16 mouse cellular contexts compared by ENCODE assay signal in the genomic region with DNA sequence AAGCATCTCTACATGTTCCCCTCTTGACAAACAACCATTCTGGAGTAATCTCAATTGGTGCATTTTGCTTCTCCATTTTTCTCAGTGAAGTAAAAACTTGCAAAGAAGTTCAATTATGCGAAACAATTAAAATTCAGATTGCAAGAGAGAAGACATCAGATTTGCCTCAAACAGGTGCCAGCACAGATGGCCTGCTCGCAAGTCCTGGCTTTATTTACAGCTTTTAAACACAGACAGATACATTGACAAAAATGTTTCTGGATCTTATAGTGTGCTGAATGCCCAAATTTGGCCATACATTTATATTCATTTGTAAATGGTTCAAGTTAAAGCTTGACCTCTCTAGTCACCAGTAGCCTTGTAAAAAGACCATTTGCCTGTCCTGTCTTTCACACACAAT.
DNase-seq lines count a peak whose midpoint lies in the region; ATAC-seq lines count a peak whose summit lies in the region.
"Had no signal": no experiment of that assay in that cellular context is flagged by ENCODE, and none has a peak within 500 bp of the region (broad histone marks: within the 10 kb centered on the region; RNA-seq: fewer than 3 reads in every experiment).

No protein-coding gene starts in this region.

- no peak overlapping the region for H3K9ac ChIP-seq in hindbrain, embryonic 12.5 days
- H3K9ac ChIP-seq: liver, embryonic 12.5 days had no signal

- ATAC-seq in cerebellum, adult (ENCODE audit: insufficient number of reproducible peaks, low FRiP score, low TSS enrichment): 0 out of 2 replicates have a peak, but pooled peaks have one; percentile 42
- no peak for ATAC-seq in megakaryocyte, adult 5-6 weeks (ENCODE audit: poor library complexity, severe bottlenecking)
- ATAC-seq in hindbrain, embryonic 12.5 days (ENCODE audit: low FRiP score): no peak
- ATAC-seq: liver, embryonic 12.5 days had no signal

- no peaks in the 10 kb centered on the region for H3K9me3 ChIP-seq in hindbrain, embryonic 12.5 days (replicated peaks)
- H3K9me3 ChIP-seq: liver, embryonic 12.5 days; midbrain, embryonic 10.5 days had no signal

- intact Hi-C loops in left cerebral cortex, postnatal 25 days (cut with DNase I): no loop called here

- DNase-seq in cerebellum, postnatal 4 days (ENCODE audit: low spot score in 2 of 2): no peak
- peak; percentile 96 for DNase-seq in brain, adult 2 months (ENCODE audit: low read depth, low spot score)
- DNase-seq in cerebellum, postnatal 25 days: peak; percentile 74 to 83
- DNase-seq in left cerebral cortex, postnatal 25 days (ENCODE audit: low spot score in 2 of 2): peak; percentile 52 to 77
- no peak for DNase-seq in testis, postnatal 10 days (ENCODE audit: low spot score)
- DNase-seq: heart, adult 2 months; heart, postnatal 14 days; spleen, adult 18-20 months had no signal

- no peak overlapping the region for H3K4me3 ChIP-seq in hindbrain, embryonic 12.5 days
- H3K4me3 ChIP-seq: heart, adult 2 months; liver, embryonic 12.5 days; midbrain, embryonic 10.5 days had no signal

- no peaks in the 10 kb centered on the region for H3K36me3 ChIP-seq in hindbrain, embryonic 12.5 days
- H3K36me3 ChIP-seq: liver, embryonic 12.5 days; midbrain, embryonic 10.5 days had no signal

- no peak overlapping the region for H3K4me2 ChIP-seq in hindbrain, embryonic 12.5 days (replicated peaks)
- H3K4me2 ChIP-seq: liver, embryonic 12.5 days had no signal

- no peaks in the 10 kb centered on the region for H3K4me1 ChIP-seq in hindbrain, embryonic 12.5 days
- H3K4me1 ChIP-seq: liver, embryonic 12.5 days; midbrain, embryonic 10.5 days had no signal

- 91% methylated on average over 2 of the region's 2 CpGs for WGBS in hindbrain, embryonic 12.5 days

- no peak overlapping the region for H3K27ac ChIP-seq in hindbrain, embryonic 12.5 days
- H3K27ac ChIP-seq: heart, adult 2 months; kidney, postnatal 0 days; liver, embryonic 12.5 days; midbrain, embryonic 10.5 days; stomach, postnatal 0 days had no signal

- H3K27me3 ChIP-seq in hindbrain, embryonic 12.5 days: no peaks in the 10 kb centered on the region
- H3K27me3 ChIP-seq: CH12.LX; liver, embryonic 12.5 days had no signal

Comparison
In these comparisons a context has a peak if more than half of its experiments do, and no peak if none do; other contexts are left out.
1. DNase-seq: peak in brain, adult 2 months (single experiment), cerebellum, postnatal 25 days (2 of 2) and left cerebral cortex, postnatal 25 days (2 of 2); none in cerebellum, postnatal 4 days (0 of 2) and testis, postnatal 10 days (single experiment).